Mouse (Mus musculus) erythroblast, embryonic 14.5 days (primary cell): ENCODE measurements at regions not wholly inside any gene's neighbourhood (a gene's known extent, or its start where the extent isn't known, plus 50 kb on each side); places are given as distances from the start of the nearest gene placed in this dataset.

Source experiments
- GATA1 ChIP-seq: IDR thresholded peaks from 2 replicates; pipeline ENCODE4 v1.6.1; 2012; ENCODE audit warnings: low read length, inconsistent platforms, mixed read lengths
- TAL1 ChIP-seq: IDR thresholded peaks from 3 replicates; pipeline ENCODE4 v1.6.1; 2012; ENCODE audit warnings: low read length, inconsistent platforms, mixed read lengths

DNA sequence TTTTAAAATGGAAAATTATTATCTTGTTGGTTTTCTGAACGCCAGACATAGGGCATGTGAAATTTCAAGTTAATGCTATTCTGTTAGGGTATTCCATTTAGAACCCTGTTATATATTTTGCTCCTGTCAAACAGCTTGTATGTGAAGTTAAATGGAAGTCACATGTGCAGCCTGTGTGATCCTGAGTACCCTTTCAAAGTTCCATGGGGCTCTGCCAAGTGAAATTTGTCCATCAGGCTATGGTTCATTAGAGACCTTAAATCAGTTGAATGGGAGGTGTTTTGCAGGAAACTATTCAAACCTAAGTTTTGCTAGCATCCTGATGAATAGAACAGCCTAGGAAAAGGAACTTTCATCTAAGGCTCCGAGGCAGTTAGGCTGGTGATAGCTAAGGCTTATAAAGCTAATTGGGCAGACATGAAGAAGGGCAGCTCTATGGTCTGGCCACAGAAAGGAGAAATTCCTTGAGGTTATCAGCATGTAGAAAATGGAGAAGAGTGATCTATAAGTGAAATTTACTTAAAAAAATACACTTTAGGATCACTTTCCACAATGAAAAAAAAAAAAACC lies 1180.2 kb upstream of the Zeb2 start:
- TF ChIP-seq GATA1 (no peak), TAL1 (no peak)
